Mouse (Mus musculus) frontal cortex, postnatal 25 days (tissue): Measurements from ENCODE around the gene Bag1.
"Not testable (repeated sequence)": the region's sequence is repeated elsewhere in the genome, so short reads cannot be mapped to it uniquely, and the experiment has no call there.

Experiments used
- DNase-seq, 2 experiments: peaks; one replicate each; pipeline ENCODE4 v3.0.0; 2022; ENCODE audit warnings: low spot score in 2 of 2

Gene Bag1

DNA sequence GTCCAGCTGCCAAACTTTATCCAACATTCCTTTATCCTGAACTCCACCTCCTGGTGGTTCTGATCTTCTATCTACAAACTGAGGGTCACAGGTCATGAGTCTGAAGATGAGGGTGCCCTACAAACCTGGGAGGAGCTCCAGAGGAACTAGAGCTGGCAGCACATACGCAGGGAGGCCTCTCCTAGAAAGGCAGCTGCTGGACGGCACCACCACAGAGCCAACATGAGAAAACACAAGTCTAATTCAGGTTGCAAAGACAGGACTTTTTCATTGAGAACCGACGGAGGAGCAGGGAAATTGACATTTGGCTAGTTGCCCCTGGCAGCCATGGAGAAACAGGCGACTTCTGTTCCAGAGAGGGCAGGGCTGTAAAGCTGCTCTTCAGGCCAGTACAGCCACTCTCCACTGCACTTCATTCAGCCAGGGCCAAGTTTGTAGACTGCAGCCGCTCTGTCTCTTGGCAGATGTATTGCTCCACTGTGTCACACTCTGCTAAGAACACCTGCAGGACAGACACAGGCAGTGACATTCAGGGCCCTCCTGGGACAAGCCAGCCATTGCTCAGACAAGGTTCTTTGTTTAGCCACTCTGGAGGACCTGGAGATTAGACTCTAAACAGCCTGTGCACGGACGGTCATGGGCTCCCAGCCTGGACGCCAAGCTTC lies 11.8 kb downstream of the Bag1 start:
- DNase-seq, result peak in 1 of 2 experiments; percentile 17

DNA sequence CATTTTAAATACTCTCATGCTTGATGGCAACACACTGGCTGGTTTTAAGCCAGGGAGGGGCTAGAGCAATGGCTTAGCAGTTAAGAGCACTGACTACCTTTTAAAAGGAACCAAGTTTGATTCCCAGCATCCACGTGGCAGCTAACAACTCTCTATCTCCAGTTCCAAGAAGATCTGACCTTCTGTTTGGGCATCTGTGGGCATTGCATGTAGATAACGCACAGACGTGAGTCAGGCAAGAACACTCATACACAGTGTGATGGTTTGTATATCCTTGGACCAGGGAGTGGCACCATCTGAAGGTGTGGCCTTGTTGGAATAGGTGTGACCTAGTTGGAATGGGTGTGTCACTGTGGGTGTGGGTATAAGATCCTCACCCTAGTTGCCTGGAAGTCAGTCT lies 13.7 kb downstream of the Bag1 start:
- DNase-seq, result not testable (repeated sequence)

DNA sequence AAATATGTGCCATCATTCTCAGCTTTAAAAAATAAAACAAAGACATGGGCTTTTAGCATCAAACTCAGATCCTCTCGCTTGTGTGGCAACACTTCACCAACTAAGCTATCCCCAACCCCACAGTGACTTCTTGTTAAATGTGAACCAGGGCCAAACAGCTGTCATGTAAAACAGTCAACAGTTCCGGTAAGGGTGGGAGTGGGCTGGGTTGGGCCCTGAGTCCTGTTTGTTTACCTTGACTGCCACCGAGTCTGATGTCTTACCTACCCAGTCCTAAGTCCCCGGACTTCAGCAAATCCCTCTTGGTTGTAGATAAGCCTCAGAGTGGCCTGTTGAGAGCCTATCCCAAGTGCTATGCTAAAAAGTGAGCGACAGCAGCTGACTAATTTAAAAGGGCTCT lies 14.4 kb downstream of the Bag1 start:
- DNase-seq, result no peak

DNA sequence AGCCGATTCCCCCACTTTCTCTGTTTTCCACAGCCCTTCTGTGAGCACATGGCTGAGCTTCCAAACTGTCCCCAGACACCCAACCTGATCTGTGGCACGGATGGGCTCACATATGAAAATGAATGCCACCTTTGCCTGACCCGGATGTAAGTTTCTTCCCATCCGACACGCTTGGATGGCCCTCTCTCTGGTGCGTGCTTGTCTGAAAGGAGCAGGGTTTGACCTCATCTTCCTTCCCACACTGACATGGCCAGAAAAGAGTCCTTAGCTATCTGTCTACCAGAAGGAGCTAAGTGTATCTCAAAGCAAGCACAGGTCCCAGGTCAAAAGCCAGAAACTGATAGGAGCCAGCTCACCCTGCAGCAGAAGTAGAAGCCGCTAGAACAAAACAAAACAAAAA lies 19.0 kb downstream of the Bag1 start:
- DNase-seq, result no peak

DNA sequence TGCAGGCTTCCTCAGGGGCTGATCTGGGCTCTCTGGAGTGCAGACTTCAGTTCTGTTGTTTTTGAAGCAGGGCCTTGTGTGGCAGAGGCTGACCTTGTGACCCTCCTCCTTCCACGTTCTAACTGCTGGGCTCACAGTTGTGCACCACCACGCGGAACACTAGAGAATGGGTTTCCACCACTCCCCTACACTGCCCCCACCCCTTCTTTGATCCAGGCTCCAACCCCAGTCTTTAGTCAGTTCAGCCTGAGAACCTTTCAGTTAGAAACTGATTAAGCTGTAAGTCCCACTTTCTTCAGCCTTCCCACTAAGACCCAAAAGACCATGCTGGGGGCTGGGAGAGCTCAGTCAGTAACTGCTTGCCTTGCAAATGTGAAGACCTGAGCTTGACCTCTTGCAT lies 22.5 kb downstream of the Bag1 start:
- DNase-seq, result no peak

DNA sequence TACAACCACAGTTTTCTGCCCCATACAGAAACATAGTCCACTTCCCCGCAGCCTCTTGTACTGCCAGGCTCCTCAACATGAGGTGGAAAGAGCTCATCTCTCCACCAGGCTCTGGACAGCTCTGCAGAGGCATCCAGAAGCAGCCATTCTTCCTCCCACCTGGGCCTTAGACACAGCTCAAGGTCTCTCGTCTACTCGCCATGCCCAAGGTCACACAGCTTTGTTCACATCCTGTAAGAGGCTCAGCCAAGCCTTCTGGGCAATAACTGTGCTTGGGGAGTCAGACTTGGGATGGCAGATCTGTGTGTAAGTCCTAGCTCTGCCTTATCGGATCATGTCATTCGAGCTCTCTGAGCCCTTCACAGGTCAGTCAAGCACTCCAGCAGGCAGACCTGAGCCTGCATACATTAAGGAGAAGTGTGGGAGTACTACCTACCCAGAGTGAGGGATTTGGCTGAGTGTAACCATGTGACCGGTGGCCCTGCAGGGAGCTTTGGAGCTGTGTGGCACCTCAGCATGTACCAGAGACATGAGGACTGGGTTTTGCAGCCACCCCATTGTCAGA lies 24.9 kb downstream of the Bag1 start:
- no peak for DNase-seq

DNA sequence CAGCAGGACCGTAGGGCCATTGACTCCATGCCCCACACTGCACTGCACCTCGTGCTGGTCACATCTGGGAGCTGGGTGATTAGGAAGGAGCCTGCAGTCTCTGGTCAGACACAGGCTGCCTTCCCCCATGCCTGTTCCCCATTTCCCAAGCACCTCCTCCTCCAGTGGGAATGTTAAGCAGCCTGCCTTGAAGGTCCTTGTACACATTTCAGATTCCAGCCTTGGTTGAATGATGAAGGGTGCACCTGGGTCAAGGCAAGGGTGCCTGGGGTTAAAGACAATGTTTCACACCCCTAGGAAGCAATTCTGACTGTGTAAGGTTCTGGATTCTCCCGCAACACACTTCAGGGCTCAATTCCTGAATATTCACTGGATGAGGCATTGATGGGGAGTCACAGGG lies 26.8 kb downstream of the Bag1 start:
- no peak for DNase-seq

DNA sequence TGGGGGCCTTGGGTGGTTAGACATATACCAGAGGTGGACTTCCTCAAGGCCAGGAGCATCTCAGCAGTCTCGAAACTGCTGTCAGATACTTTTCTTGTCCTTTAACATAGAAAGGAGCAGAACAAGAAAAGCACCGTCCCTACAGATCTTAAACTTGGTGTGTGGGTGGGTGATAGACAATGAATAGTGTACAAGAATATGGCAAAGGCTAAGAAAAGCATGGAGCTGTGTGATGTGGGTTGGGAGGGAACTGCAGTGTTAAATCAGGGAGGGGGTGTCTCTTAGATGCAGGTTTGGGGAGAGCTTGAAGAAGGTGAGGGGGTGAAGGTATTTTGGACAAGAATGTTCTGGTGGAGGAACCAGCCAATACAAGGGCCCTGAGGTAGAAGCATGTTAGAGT lies 27.5 kb downstream of the Bag1 start:
- no peak for DNase-seq

DNA sequence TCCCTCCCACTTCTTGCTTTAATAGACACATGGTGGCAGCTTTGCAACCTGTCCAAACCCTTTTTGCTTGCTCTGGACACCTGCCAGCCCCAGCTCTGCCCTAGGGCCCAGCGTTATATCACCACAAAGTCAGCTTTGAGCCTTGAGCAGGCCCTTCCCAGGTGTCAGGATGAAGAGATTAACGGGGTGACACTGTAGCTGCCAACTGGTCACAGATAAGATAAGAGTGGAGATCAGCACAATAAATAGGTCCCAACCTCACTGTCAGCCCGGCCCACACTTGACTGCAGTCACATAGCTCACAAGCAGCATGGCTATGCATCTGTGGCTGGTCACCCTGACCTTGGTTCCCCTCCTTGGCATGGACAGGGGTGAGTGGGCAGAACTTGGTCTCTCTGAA lies 28.3 kb downstream of the Bag1 start, which contains the start of gene Spink4:
TSS of gene Spink4 (plus strand) at position 268 of the 400 bp plus-strand sequence.
- DNase-seq, result no peak

DNA sequence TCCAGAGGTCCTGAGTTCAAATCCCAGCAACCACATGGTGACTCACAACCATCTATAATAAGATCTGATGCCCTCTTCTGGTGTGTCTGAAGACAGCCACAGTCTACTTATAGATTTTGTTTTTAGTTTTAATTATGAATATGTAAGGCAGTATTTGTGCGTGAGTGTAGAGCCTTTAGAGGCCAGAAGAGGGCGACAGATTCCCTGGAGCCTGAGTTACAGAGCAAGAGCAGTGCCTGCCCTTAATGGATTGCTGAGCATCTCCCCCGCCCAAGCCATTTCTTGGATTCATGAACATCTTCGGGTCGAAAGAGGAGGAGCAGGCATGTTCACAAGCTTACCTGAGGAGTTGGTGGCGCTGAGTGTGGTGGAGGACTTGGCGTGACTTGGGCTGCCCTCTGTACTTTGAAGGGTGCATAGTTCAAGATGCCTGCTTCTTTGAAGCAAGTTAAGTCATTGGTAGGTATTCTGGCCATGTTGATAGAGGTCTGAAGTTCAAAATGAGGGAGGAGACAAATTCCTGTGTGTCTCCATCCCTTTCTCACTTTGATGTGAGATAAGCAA lies 31.4 kb downstream of the Bag1 start:
- DNase-seq, result no peak

DNA sequence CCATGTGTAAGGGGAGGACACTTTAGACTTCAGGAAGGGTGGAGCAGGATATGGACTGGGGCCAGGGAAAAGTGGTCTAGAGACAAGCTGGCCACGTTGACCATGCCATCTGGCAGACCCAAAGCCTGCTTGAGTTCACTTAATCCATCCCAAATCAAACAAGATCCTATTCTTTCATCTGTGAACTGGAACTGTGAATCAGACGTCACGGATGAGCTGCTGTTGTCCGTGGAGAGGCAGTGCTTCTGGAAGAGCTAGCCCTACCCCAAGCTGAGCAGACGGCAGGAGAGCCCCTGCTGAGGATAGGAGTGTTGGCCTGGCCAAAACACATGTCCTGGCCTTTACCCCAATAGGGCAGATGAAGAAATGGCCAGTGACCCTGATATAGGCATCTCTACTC lies 32.1 kb downstream of the Bag1 start:
- DNase-seq, result no peak

DNA sequence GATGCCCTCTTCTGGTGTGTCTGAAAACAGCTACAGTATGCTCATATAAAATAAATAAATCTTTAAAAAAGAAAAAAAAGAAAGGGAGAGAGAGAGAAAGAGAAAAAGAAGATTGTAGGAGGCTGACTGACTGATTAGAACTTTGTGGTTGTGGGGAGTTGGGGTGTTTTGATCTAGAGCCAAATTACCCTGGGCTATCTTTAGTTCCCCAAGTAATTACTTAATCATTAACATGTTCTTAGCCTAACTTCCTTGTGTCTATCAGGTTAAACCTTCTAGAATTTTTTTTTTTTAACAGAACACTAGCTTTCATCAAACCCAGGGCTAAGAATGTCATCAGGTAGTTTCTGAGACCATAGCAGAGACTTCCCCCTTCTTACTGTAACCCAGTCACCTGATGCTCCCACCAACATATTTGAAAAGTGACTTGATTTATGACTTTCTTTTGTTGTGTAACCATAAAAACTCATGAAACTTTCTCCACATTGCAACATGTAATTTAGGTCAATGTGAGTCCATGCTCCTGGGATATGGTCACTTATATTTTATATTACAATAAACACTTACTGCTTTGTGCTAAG lies 33.7 kb downstream of the Bag1 start:
- no peak for DNase-seq

DNA sequence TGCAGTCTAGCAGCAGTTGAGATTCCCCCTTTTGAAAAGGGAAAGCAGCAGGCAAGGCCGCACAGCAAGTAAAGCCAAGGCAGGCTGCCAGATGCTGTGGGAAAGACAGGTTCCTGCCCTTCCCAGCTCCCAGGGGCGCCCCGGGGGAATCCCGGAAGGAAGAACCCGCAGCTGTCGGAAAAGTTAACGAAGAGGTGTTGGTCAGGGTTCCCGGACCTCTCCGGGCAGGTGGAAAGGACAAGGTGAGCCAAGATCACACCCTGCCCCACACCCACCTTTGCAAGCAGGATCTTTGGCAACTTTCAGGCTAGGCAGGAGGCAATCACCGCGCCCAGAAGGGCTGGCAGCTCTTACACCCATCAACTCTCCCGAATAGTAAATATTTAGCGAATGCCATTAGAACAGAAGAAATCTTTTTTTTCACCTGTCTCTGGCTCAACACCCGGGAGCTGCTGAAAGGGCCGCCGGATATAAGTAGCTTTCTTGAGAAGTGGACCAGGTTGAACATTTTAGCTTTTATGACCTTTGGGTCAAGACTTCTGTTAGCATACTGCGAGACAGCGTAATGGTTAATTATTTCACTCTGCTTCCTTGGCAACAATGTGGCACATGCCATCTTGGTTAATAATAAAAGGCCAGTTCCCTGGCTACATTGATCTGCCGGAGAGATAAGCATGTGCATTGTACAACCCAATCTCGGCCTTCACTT lies 39.7 kb downstream of the Bag1 start:
- no peak for DNase-seq

DNA sequence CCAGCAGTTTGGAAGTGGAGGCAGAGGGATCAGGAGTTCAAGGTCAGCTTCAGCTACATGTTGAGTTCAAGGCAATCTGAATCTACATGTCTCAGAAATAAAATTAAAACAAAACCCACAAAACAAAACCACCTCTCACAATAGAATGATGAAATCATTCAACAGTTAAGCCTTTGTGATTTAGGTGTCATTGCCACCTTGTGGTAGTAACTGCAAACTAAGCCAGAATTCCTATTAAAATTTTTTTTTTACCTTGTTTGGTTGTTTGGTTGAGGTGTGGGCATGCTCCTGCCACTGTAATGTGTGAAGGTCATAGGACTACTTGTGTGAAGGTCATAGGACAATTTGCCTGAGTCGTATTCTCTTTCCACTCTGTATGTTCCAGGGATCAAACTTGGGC lies 41.8 kb downstream of the Bag1 start:
- DNase-seq, result no peak

DNA sequence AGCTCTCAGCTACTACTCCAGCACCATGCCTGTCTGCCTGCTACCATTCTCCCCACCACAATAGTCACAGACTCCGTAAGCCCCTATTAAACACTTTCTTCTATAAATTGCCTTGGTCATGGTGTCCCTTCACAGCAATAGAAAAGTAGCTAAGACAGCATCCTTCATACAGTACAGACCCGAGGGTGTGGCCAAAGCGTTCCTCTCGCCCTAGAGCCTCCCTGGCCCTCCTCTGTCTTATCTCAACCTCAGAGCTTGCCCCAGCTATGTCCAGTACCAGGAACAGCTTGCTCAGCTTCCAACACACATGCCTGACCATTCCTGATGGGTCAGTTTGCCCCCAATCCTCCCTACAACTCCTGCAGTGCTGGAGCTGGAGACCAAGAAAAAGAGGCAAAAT lies 47.5 kb downstream of the Bag1 start:
- DNase-seq, result no peak

DNA sequence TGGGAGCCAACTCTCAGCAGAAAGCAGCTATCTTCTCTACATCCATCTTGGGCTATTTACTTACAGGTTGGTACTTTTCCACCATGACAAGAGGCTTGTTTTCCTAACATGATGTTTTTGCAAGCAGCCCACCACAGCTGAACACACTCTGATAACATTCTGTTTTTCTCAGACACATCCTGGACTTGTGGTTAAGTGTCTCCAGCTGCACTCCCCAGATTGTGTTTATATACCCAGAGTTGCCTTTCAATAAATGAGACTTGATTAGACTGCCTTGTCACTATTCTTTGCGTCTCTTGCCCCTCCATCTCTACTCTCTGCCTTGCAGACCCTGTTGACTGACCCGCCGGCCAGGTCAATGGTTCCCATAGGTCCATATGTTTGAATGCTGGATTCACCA lies 48.0 kb downstream of the Bag1 start:
- no peak for DNase-seq

DNA sequence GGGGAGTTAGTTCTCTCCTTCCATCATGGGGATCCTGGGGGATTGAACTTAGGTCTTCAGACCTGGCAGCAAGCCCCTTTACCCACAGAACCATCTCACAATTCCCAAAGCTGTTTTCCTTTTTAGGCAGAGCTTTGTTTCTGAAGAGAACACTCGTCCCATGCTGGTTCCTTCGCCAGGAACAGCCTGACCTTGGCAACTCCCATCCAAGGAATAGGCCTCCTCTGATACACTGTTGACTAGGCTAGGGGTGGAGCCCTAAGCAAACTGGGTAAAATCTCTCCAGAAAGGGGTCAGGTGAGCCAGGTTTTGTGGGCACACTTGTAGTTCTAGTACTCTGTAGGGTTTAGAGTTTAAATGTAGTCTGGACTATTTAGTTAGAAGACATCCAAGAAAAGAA lies 48.8 kb downstream of the Bag1 start:
- DNase-seq, result no peak

DNA sequence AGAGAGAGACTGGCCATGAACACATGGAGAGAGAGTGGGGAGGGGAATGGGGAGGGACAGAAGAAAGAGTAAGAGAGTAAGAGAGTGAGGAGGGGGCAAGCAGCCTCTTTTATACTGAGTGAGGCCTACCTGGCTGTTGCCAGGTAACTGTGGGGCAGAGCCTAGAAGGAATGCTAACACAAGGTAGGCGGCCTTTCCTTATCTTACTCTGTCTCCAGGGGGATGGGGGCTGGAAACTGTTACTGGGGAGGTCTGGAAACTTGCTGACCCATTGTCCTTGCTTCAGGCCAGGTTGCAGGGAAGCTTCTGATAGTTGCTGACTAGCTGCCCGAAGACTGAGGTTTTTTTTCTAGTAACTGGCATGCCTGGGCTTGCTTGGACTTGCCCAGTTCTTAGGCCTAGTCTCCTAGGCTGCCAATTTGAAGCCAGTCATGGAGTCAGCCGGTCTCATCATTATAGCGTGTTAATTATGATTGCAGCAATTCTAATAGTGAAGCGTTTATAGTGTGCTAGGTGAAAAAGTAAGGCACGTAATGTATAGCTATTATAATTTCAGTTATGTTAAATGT lies 49.5 kb downstream of the Bag1 start:
- no peak for DNase-seq

DNA sequence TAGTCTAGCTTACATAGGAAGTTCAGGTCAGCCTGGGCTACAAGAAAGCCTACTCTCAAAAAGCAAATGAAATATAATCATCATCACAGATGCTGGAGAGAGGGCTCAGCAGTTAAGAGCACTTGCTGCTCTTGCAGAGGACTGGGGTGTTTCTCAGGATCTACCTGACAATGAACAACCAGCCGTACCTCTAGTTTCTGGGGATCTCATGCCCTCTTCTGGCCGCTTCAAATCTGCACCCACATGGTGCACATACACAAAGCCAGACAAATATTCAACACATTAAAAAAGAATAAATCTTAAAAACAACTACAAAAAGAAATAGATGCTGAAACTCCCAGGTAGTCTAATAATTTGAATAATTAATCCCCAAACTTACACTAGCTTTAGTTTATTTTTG lies 52.4 kb downstream of the Bag1 start:
- DNase-seq, result no peak

DNA sequence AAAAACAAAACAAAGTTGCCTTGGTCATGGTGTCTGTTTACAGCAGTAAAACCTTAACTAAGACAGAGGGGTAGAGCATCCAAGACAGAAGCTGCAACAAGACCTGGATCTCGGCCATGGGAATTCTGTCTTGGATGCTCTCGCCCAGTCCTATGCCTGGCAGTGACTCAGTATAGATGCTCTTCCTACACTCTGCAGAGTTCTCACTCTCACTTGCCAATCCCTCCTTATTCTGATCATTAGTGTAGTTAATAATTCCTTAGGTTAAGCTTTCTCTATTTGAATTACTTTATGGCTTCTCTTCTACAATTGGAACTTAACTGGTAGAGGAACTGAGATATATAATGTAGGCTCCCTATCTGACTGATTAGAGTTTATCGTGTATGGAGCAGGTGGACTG lies 53.0 kb downstream of the Bag1 start:
- no peak for DNase-seq

DNA sequence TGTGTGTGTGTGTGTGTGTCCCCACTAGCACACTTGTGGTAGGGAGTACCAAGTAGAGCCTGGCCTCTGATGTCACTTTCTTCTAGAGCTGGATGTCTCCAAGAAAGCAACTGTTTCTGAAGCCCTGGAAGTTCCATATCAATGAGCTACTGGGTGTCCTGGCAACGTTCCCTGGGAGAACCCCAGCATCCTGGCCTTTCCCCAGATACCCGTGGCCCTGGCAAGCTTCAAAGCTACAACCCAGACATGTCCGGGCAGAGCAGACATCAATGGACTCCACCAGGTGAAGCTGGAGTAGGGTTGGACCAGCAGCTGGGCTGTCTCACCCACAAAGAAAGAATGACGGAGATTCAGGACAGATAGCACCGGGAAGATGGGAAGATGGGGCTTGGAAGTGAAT lies 56.9 kb downstream of the Bag1 start:
- no peak for DNase-seq

DNA sequence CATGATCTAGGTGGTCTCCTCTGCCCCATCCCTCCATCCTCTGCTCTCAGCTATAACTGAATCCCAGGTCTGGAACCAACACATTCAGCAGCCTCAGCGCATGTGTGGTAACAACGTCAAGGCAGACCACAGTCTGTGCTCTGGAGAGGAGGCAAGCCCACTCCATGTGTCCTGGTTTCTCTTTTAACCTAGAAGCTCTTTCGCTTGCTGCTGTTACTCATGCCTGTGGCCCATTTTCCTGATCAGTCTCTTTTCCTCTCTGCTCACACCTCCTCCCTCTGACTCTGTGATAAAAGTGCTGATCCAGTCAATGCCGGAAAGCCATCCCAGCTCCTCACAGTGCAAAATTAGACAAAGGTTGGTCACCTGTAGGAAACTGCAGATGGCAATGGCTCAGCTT lies 58.1 kb downstream of the Bag1 start:
- no peak for DNase-seq
